Mouse (Mus musculus) hindbrain, embryonic 15.5 days (tissue): ENCODE data around the gene Kcnh6. TPM values are rescaled to one million over a fixed set of nuclear protein-coding genes. Genes with fewer than 3 reads are reported as not detected.

Experiments
- ATAC-seq: fragments of 200-750 bp; cut with Nextera tagmentation; 2 replicates; pipeline ENCODE4 v1.8.0; 2017; ENCODE audit warnings: low read depth, moderate number of reproducible peaks, moderate TSS enrichment; ENCODE audit not compliant: low FRiP score
- H3K27ac ChIP-seq: fragments of 300-500 bp; sonication (generic); replicated peaks from 2 replicates; pipeline ENCODE4 v1.5.1; 2015; ENCODE audit warnings: mild to moderate bottlenecking, inconsistent platforms
- H3K27me3 ChIP-seq: fragments of 300-500 bp; sonication (generic); 2 replicates; pipeline ENCODE4 v1.6.1; 2015; ENCODE audit warnings: control low read depth, inconsistent platforms
- H3K36me3 ChIP-seq: fragments of 300-500 bp; sonication (generic); 2 replicates; pipeline ENCODE4 v1.6.1; 2015; ENCODE audit warnings: control low read depth, inconsistent platforms
- H3K4me1 ChIP-seq: fragments of 300-500 bp; sonication (generic); replicated peaks from 2 replicates; pipeline ENCODE4 v1.6.1; 2015; ENCODE audit warnings: control low read depth, inconsistent platforms
- H3K4me2 ChIP-seq: fragments of 300-500 bp; sonication (generic); 2 replicates; pipeline ENCODE4 v1.6.1; 2015; ENCODE audit warnings: moderate library complexity, mild to moderate bottlenecking, inconsistent platforms
- H3K4me3 ChIP-seq: fragments of 300-500 bp; sonication (generic); 2 replicates; pipeline ENCODE4 v1.5.1; 2015; ENCODE audit warnings: mild to moderate bottlenecking, inconsistent platforms
- H3K9ac ChIP-seq: fragments of 300-500 bp; sonication (generic); 2 replicates; pipeline ENCODE4 v1.6.1; 2015; ENCODE audit warnings: inconsistent platforms
- H3K9me3 ChIP-seq: fragments of 300-500 bp; sonication (generic); 2 replicates; pipeline ENCODE4 v1.6.1; 2016; ENCODE audit warnings: control low read depth, inconsistent platforms
- WGBS: fragments of 180-500 bp; shearing (Covaris S2); methylation state at CpG from one replicate; pipeline ENCODE4 v1.1.7; 2015; 5-methylcytosine and 5-hydroxymethylcytosine counted together
- polyA plus RNA-seq: library from polyadenylated mRNA; unstranded; fragments of >200 nt; fragmentation: Nextera tagmentation; extraction: Ambion mirVana; gene quantifications from 2 replicates; pipeline ENCODE4 v1.2.1, GENCODE M21; 2015

Gene Kcnh6
- polyA plus RNA-seq, 1 experiment from 2014 or later: 2.5 TPM

- WGBS: 95% methylated on average over 3 of the region's 3 CpGs
- no peak overlapping the region for H3K4me2 ChIP-seq
Measured at GRCm38 (mm10) chr11:106045780-106046179, 37.9 kb downstream of the Kcnh6 start.

GRCm38 (mm10) chr11:106046584-106046983 is 38.7 kb downstream of the Kcnh6 start:
- Histone ChIP-seq H3K9ac (no peak overlapping the region), H3K36me3 (peaks cover 34% of the 10 kb centered on the region)
- ATAC-seq: no peak

More at GRCm38 (mm10) chr11:106045780-106046179, 37.9 kb downstream of the Kcnh6 start:
- Histone ChIP-seq H3K4me3 (no peak overlapping the region), H3K4me1 (0 out of 2 replicates have a peak, but pooled peaks cover under 1% of the 10 kb centered on the region), H3K9ac (no peak overlapping the region), H3K36me3 (peaks cover 26% of the 10 kb centered on the region), H3K9me3 (no peaks in the 10 kb centered on the region), H3K27ac (no peak overlapping the region), H3K27me3 (no peaks in the 10 kb centered on the region)
- no peak for ATAC-seq

GRCm38 (mm10) chr11:106053921-106054320 is 46.0 kb downstream of the Kcnh6 start:
- H3K27ac ChIP-seq: no peak overlapping the region
- H3K36me3 ChIP-seq: peaks cover 84% of the 10 kb centered on the region
- 96% methylated on average over 2 of the region's 2 CpGs for WGBS
- H3K27me3 ChIP-seq: no peaks in the 10 kb centered on the region
- ATAC-seq: no peak
- H3K9ac ChIP-seq: no peak overlapping the region
- H3K4me3 ChIP-seq: no peak overlapping the region
- H3K4me2 ChIP-seq: no peak overlapping the region
- no peaks in the 10 kb centered on the region for H3K9me3 ChIP-seq
- H3K4me1 ChIP-seq: no peaks in the 10 kb centered on the region

More at GRCm38 (mm10) chr11:106046584-106046983, 38.7 kb downstream of the Kcnh6 start:
- Histone ChIP-seq H3K27me3 (no peaks in the 10 kb centered on the region), H3K27ac (no peak overlapping the region), H3K4me3 (no peak overlapping the region), H3K4me2 (no peak overlapping the region), H3K9me3 (no peaks in the 10 kb centered on the region), H3K4me1 (no peaks in the 10 kb centered on the region)
- 88% methylated on average over 9 of the region's 9 CpGs for WGBS

GRCm38 (mm10) chr11:106054600-106054999 is 46.7 kb downstream of the Kcnh6 start:
- H3K9me3 ChIP-seq: no peaks in the 10 kb centered on the region
- no peak for ATAC-seq
- WGBS: 98% methylated on average over 8 of the region's 8 CpGs

GRCm38 (mm10) chr11:106055341-106055740 is 47.4 kb downstream of the Kcnh6 start:
- H3K36me3 ChIP-seq: peaks cover 93% of the 10 kb centered on the region
- H3K27me3 ChIP-seq: no peaks in the 10 kb centered on the region
- no peak overlapping the region for H3K4me2 ChIP-seq
- H3K9ac ChIP-seq: no peak overlapping the region
- H3K9me3 ChIP-seq: no peaks in the 10 kb centered on the region
- no peaks in the 10 kb centered on the region for H3K4me1 ChIP-seq
- 93% methylated on average over 6 of the region's 6 CpGs for WGBS
- ATAC-seq: no peak
- no peak overlapping the region for H3K27ac ChIP-seq
- no peak overlapping the region for H3K4me3 ChIP-seq

More at GRCm38 (mm10) chr11:106054600-106054999, 46.7 kb downstream of the Kcnh6 start:
- no peak overlapping the region for H3K9ac ChIP-seq
- no peak overlapping the region for H3K4me3 ChIP-seq
- H3K36me3 ChIP-seq: peaks cover 88% of the 10 kb centered on the region
- H3K4me2 ChIP-seq: no peak overlapping the region
- H3K27ac ChIP-seq: no peak overlapping the region
- H3K4me1 ChIP-seq: no peaks in the 10 kb centered on the region
- H3K27me3 ChIP-seq: no peaks in the 10 kb centered on the region

GRCm38 (mm10) chr11:106056819-106057491 is 49.0 kb downstream of the Kcnh6 start:
- no peak overlapping the region for H3K4me2 ChIP-seq

GRCm38 (mm10) chr11:106058020-106058419 is 50.1 kb downstream of the Kcnh6 start:
- 76% methylated on average over 8 of the region's 8 CpGs for WGBS
- no peak for ATAC-seq
- no peak overlapping the region for H3K4me2 ChIP-seq
- H3K27me3 ChIP-seq: no peaks in the 10 kb centered on the region
- peaks cover 70% of the 10 kb centered on the region for H3K36me3 ChIP-seq
- H3K9me3 ChIP-seq: no peaks in the 10 kb centered on the region
- H3K27ac ChIP-seq: no peak overlapping the region
- H3K9ac ChIP-seq: no peak overlapping the region
- H3K4me3 ChIP-seq: no peak overlapping the region
- no peaks in the 10 kb centered on the region for H3K4me1 ChIP-seq

More at GRCm38 (mm10) chr11:106056819-106057491, 49.0 kb downstream of the Kcnh6 start:
- Histone ChIP-seq H3K9me3 (no peaks in the 10 kb centered on the region), H3K4me1 (no peaks in the 10 kb centered on the region), H3K36me3 (peaks cover 80% of the 10 kb centered on the region), H3K27ac (no peak overlapping the region), H3K9ac (no peak overlapping the region), H3K27me3 (no peaks in the 10 kb centered on the region), H3K4me3 (no peak overlapping the region)
- WGBS: 95% methylated on average over 8 of the region's 8 CpGs
- no peak for ATAC-seq

- WGBS: 94% methylated on average over 1 of the region's 1 CpGs
- Histone ChIP-seq H3K4me1 (peaks cover 7% of the 10 kb centered on the region; the same call in 1 of the 2 replicates), H3K36me3 (peaks cover 45% of the 10 kb centered on the region), H3K27me3 (no peaks in the 10 kb centered on the region), H3K4me3 (no peak overlapping the region), H3K9me3 (no peaks in the 10 kb centered on the region), H3K27ac (no peak overlapping the region), H3K4me2 (no peak overlapping the region), H3K9ac (no peak overlapping the region)
- ATAC-seq: no peak
Measured at GRCm38 (mm10) chr11:106060549-106060948, 52.6 kb downstream of the Kcnh6 start.

GRCm38 (mm10) chr11:106061311-106061710 is 53.4 kb downstream of the Kcnh6 start:
- Histone ChIP-seq H3K27ac (no peak overlapping the region), H3K9ac (no peak overlapping the region), H3K27me3 (no peaks in the 10 kb centered on the region), H3K4me1 (peaks cover 8% of the 10 kb centered on the region), H3K9me3 (no peaks in the 10 kb centered on the region), H3K4me3 (no peak overlapping the region), H3K4me2 (no peak overlapping the region), H3K36me3 (peaks cover 37% of the 10 kb centered on the region)
- 94% methylated on average over 1 of the region's 1 CpGs for WGBS
- no peak for ATAC-seq

- Histone ChIP-seq H3K4me3 (no peak overlapping the region), H3K9ac (no peak overlapping the region), H3K9me3 (no peaks in the 10 kb centered on the region), H3K27ac (no peak overlapping the region), H3K4me1 (peaks cover 19% of the 10 kb centered on the region), H3K36me3 (peaks cover 13% of the 10 kb centered on the region), H3K27me3 (no peaks in the 10 kb centered on the region), H3K4me2 (no peak overlapping the region)
- ATAC-seq: no peak
- 90% methylated on average over 5 of the region's 5 CpGs for WGBS
Measured at GRCm38 (mm10) chr11:106063756-106064155, 55.8 kb downstream of the Kcnh6 start.

- H3K9me3 ChIP-seq: no peaks in the 10 kb centered on the region
- 43% methylated on average over 18 of the region's 18 CpGs for WGBS
- no peaks in the 10 kb centered on the region for H3K27me3 ChIP-seq
- peak overlapping the region; percentile 81 for H3K4me3 ChIP-seq
- H3K27ac ChIP-seq: peak overlapping the region; percentile 89
- H3K4me2 ChIP-seq: peak overlapping the region; percentile 82
- H3K9ac ChIP-seq: peak overlapping the region; percentile 45
- no peak for ATAC-seq
- H3K36me3 ChIP-seq: no peaks in the 10 kb centered on the region
- peaks cover 19% of the 10 kb centered on the region for H3K4me1 ChIP-seq
Measured at GRCm38 (mm10) chr11:106065073-106065922, 57.4 kb downstream of the Kcnh6 start.

GRCm38 (mm10) chr11:106065923-106066571 is 58.1 kb downstream of the Kcnh6 start, which contains the start of gene Taco1:
Gene Taco1 (plus strand): TSS chr11:106066061.
- Histone ChIP-seq H3K4me3 (peak within 1 kb of the TSS; percentile 81), H3K27ac (peak within 1 kb of the TSS; percentile 89), H3K4me2 (peak within 1 kb of the TSS; percentile 82), H3K9ac (peak within 1 kb of the TSS; percentile 88), H3K4me1 (peaks cover 19% of the 10 kb centered on the region), H3K27me3 (no peaks in the 10 kb centered on the region), H3K9me3 (no peaks in the 10 kb centered on the region), H3K36me3 (no peaks in the 10 kb centered on the region)
- peak; percentile 96 for ATAC-seq
- under 1% methylated on average over 49 of the region's 49 CpGs for WGBS
